Mouse (Mus musculus) heart, adult 2 months (tissue): ENCODE results near the gene Irak2.

ENCODE experiments used
- CTCF ChIP-seq: fragments of 200-600 bp; IDR thresholded peaks from 2 replicates; pipeline ENCODE4 v1.8.1; 2022; ENCODE audit warnings: antibody characterized with exemption, mild to moderate bottlenecking, moderate library complexity
- POLR2A ChIP-seq: fragments of 200-500 bp; IDR thresholded peaks from 2 replicates; pipeline ENCODE4 v1.6.1; 2011; ENCODE audit warnings: mild to moderate bottlenecking, low read depth, low read length, control low read depth; ENCODE audit not compliant: insufficient read depth

- TF ChIP-seq POLR2A (peak; percentile 37; the same call in 1 of the 2 replicates), CTCF (no peak)
Measured at GRCm38 (mm10) chr6:113658226-113658625, 20.0 kb downstream of the Irak2 start.
